ENCODE assay signal across 12 mouse cellular contexts in the genomic region with DNA sequence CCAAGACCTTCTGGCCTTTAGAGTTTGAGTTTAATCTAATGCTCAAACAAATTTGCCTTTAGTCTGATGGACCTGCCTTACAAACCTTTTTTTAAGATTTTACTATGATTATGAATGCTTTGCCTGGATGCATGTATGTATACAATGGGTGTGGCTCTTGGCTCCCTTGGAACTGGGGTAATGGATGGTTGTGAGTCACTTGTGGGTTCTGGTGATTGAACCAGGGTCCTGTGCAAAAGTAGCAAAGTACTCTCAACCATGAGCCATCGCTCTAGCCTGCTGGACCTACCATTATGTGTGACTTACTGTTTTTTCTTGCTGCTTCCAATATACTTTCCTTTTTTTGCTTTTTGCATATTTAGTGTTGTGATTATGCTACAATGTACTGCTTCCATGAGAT. TPM values are rescaled to one million over a fixed set of nuclear protein-coding genes. Genes with fewer than 3 reads are reported as not detected.
"Had no signal": no experiment of that assay in that cellular context is flagged by ENCODE, and none has a peak within 500 bp of the region (broad histone marks: within the 10 kb centered on the region; RNA-seq: fewer than 3 reads in every experiment).

No protein-coding gene starts in this region.

- DNase-seq: liver, postnatal 0 days; lung, adult 2 months; lung, postnatal 14 days; lung, postnatal 36 days; right cerebral cortex, postnatal 14 days; thymus, adult 2 months; thymus, postnatal 14 days; thymus, postnatal 36 days had no signal

RNA-seq across cellular contexts. Expression of a gene that starts 14.0 kb away (rescaled TPM):
- total RNA-seq: megakaryocyte progenitor cell, adult 5-6 weeks; midbrain, postnatal 0 days; monocyte, adult 5-6 weeks; neutrophil, adult 5-6 weeks had no signal
